Mouse (Mus musculus) thymus, adult 2 months (tissue): ENCODE results near the gene Cenpb.

Experiments used
- CTCF ChIP-seq: fragments of 200-500 bp; IDR thresholded peaks from 2 replicates; pipeline ENCODE4 v1.5.1; 2012; ENCODE audit warnings: mild to moderate bottlenecking, control low read depth, low read length, moderate library complexity, borderline replicate concordance; ENCODE audit not compliant: control insufficient read depth, poor library complexity, insufficient read depth; ENCODE audit errors: extremely low read depth
- POLR2A ChIP-seq: fragments of 200-500 bp; IDR thresholded peaks from 2 replicates; pipeline ENCODE4 v1.6.1; 2012; ENCODE audit warnings: mild to moderate bottlenecking, low read length, control low read depth, moderate library complexity; ENCODE audit not compliant: control insufficient read depth, poor library complexity, insufficient read depth; ENCODE audit errors: extremely low read depth

DNA sequence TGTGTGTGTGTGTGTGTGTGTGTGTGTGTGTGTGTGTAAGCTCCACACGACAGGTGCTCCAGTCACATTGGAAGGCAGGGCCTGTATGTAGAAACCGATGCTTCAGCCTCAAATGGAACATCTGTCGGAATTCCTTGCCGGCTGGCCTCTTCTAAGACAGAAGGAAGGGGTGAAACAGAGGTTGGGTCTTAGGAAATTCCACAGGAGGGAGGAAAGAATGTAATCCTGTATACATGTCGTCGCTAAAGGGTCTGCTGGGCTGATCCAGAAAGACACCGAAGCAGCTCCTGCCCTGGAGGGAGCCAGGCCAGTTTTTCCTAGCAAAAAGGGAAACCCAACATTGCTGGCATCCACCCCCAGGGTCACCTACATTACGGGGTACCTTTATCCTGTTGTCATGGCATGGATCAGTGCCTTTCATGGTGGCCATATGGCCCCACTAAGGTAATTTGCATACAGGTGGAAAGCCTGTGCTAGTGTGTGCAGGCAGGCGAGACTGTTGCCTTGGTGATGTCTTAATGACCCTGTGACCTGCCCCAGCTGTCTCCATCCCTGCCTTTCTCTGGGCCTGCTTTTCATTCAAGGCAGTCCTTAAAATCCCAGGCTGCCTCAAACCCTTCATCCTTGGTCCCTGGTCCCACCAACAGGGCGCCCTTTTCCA is 10.6 kb upstream of the Cenpb start:
- TF ChIP-seq CTCF (no peak), POLR2A (no peak)
